Mouse (Mus musculus): ENCODE data around the gene Cdh6.

The Cdh6 gene

GRCm38 (mm10) chr15:13063633-13064032 lies 109.8 kb downstream of the Cdh6 start:
- DNase-seq (ENCODE audit: low spot score in 2 of 2), result no peak

GRCm38 (mm10) chr15:13057728-13058127 lies 115.7 kb downstream of the Cdh6 start:
- no peak for DNase-seq (ENCODE audit: low spot score in 2 of 2)

- DNase-seq (ENCODE audit: low spot score in 2 of 2), result no peak
Observed at GRCm38 (mm10) chr15:13057302-13057701, 116.2 kb downstream of the Cdh6 start.

- DNase-seq (ENCODE audit: low spot score in 2 of 2), result no peak
Observed at GRCm38 (mm10) chr15:13047910-13048309, 125.6 kb downstream of the Cdh6 start.

- no peak for DNase-seq (ENCODE audit: low spot score in 2 of 2)
Observed at GRCm38 (mm10) chr15:13034436-13034835, 139.0 kb downstream of the Cdh6 start.

- DNase-seq (ENCODE audit: low spot score in 2 of 2), result no peak
Observed at GRCm38 (mm10) chr15:13030641-13031040, 142.8 kb downstream of the Cdh6 start.

- no peak for DNase-seq (ENCODE audit: low spot score in 2 of 2)
Observed at GRCm38 (mm10) chr15:13027513-13027912, 146.0 kb downstream of the Cdh6 start.

- no peak for DNase-seq (ENCODE audit: low spot score in 2 of 2)
Observed at GRCm38 (mm10) chr15:13016756-13017357, 156.6 kb downstream of the Cdh6 start.

- DNase-seq (ENCODE audit: low spot score in 2 of 2), result no peak
Observed at GRCm38 (mm10) chr15:13008803-13009202, 164.7 kb downstream of the Cdh6 start.

GRCm38 (mm10) chr15:13005934-13006333 lies 167.5 kb downstream of the Cdh6 start:
- DNase-seq (ENCODE audit: low spot score in 2 of 2), result no peak

- no peak for DNase-seq (ENCODE audit: low spot score in 2 of 2)
Observed at GRCm38 (mm10) chr15:13001549-13001948, 171.9 kb downstream of the Cdh6 start.

GRCm38 (mm10) chr15:12994563-12995359 lies 178.7 kb downstream of the Cdh6 start:
- DNase-seq (ENCODE audit: low spot score in 2 of 2), result no peak
